Mouse (Mus musculus): ENCODE results near the gene Tmem203.
"Not testable (repeated sequence)": the region's sequence is repeated elsewhere in the genome, so short reads cannot be mapped to it uniquely, and the experiment has no call there.

Gene Tmem203

DNA sequence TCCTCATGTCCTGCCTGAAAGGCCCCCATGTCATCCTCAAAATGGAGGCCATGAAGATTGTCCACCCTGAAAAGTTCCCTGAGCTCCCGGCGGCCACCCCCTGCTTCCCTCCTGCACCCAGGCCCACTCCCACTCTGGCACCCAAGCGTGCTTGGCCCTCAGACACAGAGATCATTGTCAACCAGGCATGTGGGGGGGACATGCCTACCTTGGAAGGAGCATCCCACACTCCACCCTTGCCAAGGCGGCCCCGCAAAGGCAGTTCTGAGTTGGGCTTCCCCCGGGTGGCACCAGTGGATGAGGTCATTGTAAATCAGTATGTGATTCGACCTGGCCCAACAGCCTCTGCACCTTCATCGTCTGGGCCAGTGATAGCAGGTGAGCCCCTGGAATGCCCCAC is 11.9 kb upstream of the Tmem203 start:
- no peaks in the 10 kb centered on the region for H3K9me3 ChIP-seq (ENCODE audit: low read length)
- peaks cover 15% of the 10 kb centered on the region for H3K27me3 ChIP-seq (ENCODE audit: insufficient read depth, low read length)
- TF ChIP-seq NANOG (IDR thresholded peaks at IDR 0.05; ENCODE audit: borderline replicate concordance, low read length): no peak
- no peak for TF ChIP-seq CTCF (conservative IDR thresholded peaks at IDR 0.05; ENCODE audit: low read length)
- no peak for TF ChIP-seq POU5F1 (IDR thresholded peaks at IDR 0.05; ENCODE audit: borderline replicate concordance, low read length)
- H3K36me3 ChIP-seq (ENCODE audit: insufficient read depth, low read length): peaks cover 46% of the 10 kb centered on the region
- H3K4me3 ChIP-seq (replicated peaks; ENCODE audit: low read length): peak overlapping the region; percentile 78; the same call in 1 of the 2 replicates
- H3K4me1 ChIP-seq (replicated peaks; ENCODE audit: low read depth, low read length): peaks cover 85% of the 10 kb centered on the region

DNA sequence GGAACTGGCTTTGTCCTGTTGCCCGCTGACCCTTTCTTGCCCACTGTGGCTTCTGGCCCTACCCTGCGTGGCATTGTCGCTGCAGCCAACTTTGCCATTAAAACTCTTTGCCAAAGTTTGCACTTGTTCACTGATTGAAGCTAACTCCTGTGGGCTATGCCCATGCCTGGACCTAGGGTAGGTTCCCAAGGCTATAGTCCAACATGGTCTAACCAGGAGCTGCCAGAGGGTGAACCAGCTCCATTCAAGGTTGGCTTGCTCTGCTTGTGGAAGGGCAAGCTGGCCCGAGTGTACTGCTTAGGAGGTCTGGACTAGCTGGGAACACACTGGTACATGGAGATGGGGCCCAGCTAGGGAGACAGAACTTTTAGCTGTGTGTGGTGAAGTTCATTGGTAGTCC is 11.1 kb upstream of the Tmem203 start:
- Histone ChIP-seq H3K27me3 (ENCODE audit: insufficient read depth, low read length) (peaks cover 15% of the 10 kb centered on the region), H3K4me3 (replicated peaks; ENCODE audit: low read length) (no peak overlapping the region), H3K4me1 (replicated peaks; ENCODE audit: low read depth, low read length) (peaks cover 86% of the 10 kb centered on the region), H3K36me3 (ENCODE audit: insufficient read depth, low read length) (peaks cover 54% of the 10 kb centered on the region), H3K9me3 (ENCODE audit: low read length) (no peaks in the 10 kb centered on the region)
- no peak for TF ChIP-seq CTCF (conservative IDR thresholded peaks at IDR 0.05; ENCODE audit: low read length)
- TF ChIP-seq NANOG (IDR thresholded peaks at IDR 0.05; ENCODE audit: borderline replicate concordance, low read length): no peak
- no peak for TF ChIP-seq POU5F1 (IDR thresholded peaks at IDR 0.05; ENCODE audit: borderline replicate concordance, low read length)

DNA sequence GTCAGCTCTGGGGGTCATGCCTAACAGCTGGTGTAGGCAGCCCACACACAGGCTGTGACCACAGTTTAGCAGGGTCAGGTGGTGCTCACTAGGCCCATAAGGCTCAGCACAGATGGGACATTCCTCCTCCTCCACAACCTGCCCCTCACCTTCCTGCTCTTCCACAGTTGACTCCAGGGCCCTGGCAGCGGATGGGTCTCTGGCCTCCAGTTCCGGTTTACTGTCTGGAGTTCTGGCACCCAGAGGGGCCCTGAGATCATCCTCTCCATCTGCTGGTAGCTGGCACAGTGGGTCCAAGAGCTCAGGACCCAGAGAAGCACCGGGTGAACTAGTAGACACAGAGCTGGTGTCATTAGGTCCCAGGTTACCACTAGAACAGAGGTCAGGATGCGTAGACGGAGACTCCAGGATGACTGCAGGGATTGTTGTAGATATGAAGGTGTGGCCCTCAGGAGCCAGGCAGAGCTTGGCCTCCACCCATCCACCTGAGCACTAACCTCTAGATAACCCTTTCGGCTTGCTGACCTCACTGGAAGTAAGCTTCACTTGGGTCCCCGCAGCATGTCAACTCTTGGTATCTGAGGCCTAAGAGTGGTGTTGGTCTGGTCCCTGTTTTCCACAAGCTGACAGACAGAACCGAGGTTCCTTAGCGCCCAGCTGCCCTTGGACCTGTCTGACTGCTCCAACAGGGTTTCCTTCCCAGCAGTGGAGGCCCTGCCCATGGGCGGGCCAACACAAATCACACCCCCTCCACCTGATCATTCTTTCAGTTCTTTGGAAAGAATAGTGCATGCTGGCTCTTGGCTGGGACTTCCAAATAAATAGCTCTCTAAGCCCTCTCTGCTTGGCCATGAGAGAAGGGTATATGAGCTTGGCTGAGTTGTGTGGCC is 8.8 kb upstream of the Tmem203 start, which contains the start of gene AL732309.1:
TSS of gene AL732309.1 (minus strand) at position 681 of the 890 bp plus-strand sequence.
- peaks cover 77% of the 10 kb centered on the region for H3K36me3 ChIP-seq (ENCODE audit: insufficient read depth, low read length)
- TF ChIP-seq CTCF (conservative IDR thresholded peaks at IDR 0.05; ENCODE audit: low read length) (no peak), NANOG (IDR thresholded peaks at IDR 0.05; ENCODE audit: borderline replicate concordance, low read length) (no peak), POU5F1 (IDR thresholded peaks at IDR 0.05; ENCODE audit: borderline replicate concordance, low read length) (no peak)
- peaks cover 12% of the 10 kb centered on the region for H3K27me3 ChIP-seq (ENCODE audit: insufficient read depth, low read length)
- H3K9me3 ChIP-seq (ENCODE audit: low read length): no peaks in the 10 kb centered on the region
- peaks cover 78% of the 10 kb centered on the region for H3K4me1 ChIP-seq (replicated peaks; ENCODE audit: low read depth, low read length)
- no peak within 1 kb of the TSS; the same call in 1 of the 2 replicates for H3K4me3 ChIP-seq (replicated peaks; ENCODE audit: low read length)

DNA sequence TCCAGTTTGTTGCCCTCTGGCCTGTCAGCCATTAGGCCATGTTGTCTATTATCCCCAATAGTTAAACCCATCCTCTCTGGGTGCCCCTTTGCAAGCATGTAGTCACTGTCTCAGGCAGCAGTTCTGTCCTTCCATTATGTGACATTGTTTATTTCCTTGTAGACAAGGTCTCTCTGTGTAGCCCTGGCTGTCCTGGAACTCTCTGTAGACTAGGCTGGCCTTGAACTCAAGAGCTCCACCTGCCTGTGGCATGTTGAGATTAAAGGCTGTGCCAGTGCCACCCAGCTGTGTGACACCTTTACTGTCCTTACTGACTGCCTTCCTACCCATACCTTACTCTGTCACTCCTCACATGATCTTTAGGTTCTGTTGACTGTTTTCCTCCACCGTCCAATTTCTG is 2.9 kb upstream of the Tmem203 start:
- Histone ChIP-seq H3K4me1 (replicated peaks; ENCODE audit: low read depth, low read length) (peaks cover 69% of the 10 kb centered on the region), H3K9me3 (ENCODE audit: low read length) (no peaks in the 10 kb centered on the region)
- TF ChIP-seq CTCF (conservative IDR thresholded peaks at IDR 0.05; ENCODE audit: low read length) (no peak; the same call in 1 of the 2 replicates), POU5F1 (IDR thresholded peaks at IDR 0.05; ENCODE audit: borderline replicate concordance, low read length) (no peak), NANOG (IDR thresholded peaks at IDR 0.05; ENCODE audit: borderline replicate concordance, low read length) (no peak)

DNA sequence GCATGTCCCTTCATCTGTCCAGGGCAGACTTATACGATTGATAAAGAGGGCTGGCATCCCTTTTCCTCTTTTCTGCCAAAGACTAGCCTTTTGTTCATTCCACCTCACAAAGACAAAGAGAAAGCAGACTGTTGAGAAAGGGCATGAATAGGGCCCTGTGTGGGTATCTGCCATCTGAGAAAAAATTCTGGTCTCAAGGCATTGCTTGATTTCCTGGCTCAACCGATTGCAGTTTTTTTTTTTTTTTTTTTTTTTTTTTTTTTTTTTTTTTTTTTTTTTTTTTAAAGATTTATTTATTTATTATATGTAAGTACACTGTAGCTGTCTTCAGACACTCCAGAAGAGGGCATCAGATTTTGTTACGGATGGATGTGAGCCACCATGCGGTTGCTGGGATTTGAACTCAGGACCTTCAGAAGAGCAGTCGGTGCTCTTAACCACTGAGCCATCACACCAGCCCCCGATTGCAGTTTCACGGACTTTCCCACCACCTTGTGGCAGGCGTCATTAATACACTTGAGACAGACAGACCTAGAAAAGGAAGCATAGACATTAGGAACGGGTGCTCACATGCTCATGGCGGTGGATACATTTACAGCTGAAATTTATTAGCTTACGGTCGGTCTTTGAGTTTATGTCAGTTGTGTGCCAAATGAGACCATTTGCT is 1.3 kb downstream of the Tmem203 start:
- Histone ChIP-seq H3K4me1 (replicated peaks; ENCODE audit: low read depth, low read length) (peaks cover 46% of the 10 kb centered on the region), H3K4me3 (replicated peaks; ENCODE audit: low read length) (peak overlapping the region; percentile 100), H3K36me3 (ENCODE audit: insufficient read depth, low read length) (peaks cover 27% of the 10 kb centered on the region)
- not testable (repeated sequence) for H3K9me3 ChIP-seq (ENCODE audit: low read length); H3K27me3 ChIP-seq (ENCODE audit: insufficient read depth, low read length)

More for the DNA sequence above, 2.9 kb upstream of the Tmem203 start:
- no peaks in the 10 kb centered on the region for H3K27me3 ChIP-seq (ENCODE audit: insufficient read depth, low read length)
- H3K36me3 ChIP-seq (ENCODE audit: insufficient read depth, low read length): peaks cover 69% of the 10 kb centered on the region
- no peak overlapping the region for H3K4me3 ChIP-seq (replicated peaks; ENCODE audit: low read length)

DNA sequence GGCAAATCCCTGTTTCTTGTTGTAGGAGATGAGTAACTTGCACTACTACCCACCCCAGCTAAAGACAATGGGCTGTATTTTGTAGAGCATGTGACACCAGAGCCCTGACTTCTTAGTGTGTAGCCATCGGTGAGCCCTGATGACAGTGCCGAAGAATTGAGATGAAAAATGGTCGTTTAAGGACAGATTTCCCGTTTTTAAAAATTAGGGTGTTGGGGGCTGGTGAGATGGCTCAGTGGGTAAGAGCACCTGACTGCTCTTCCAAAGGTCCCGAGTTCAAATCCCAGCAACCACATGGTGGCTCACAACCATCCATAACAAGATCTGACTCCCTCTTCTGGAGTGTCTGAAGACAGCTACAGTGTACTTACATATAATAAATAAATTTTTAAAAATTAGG is 2.0 kb downstream of the Tmem203 start:
- not testable (repeated sequence) for H3K27me3 ChIP-seq (ENCODE audit: insufficient read depth, low read length); H3K4me3 ChIP-seq (replicated peaks; ENCODE audit: low read length)

DNA sequence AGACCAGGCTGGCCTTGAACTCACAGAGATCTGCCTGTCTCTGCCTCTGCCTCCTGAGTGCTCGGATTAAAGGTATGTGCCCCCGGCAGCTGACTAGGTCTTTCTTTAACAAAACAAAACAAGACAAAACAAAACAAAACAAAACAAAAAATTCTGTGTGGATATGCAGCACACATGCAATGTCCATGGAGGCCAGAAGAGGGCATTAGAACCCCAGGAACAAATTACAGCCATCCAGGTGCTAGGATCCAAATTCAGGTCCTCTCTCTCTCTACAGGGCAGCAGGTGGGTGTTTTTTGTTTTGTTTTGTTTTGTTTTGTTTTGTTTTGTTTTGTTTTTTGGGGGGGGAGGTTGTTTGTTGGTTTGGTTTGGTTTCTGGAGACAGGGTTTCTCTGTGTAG is 3.6 kb downstream of the Tmem203 start:
- TF ChIP-seq NANOG (IDR thresholded peaks at IDR 0.05; ENCODE audit: borderline replicate concordance, low read length) (no peak), CTCF (conservative IDR thresholded peaks at IDR 0.05; ENCODE audit: low read length) (peak; percentile 82)
- peaks cover 43% of the 10 kb centered on the region for H3K4me1 ChIP-seq (replicated peaks; ENCODE audit: low read depth, low read length)

More for the DNA sequence above, 2.0 kb downstream of the Tmem203 start:
- Histone ChIP-seq H3K4me1 (replicated peaks; ENCODE audit: low read depth, low read length) (peaks cover 50% of the 10 kb centered on the region), H3K36me3 (ENCODE audit: insufficient read depth, low read length) (peaks cover 20% of the 10 kb centered on the region)
- H3K9me3 ChIP-seq (ENCODE audit: low read length): not testable (repeated sequence)

DNA sequence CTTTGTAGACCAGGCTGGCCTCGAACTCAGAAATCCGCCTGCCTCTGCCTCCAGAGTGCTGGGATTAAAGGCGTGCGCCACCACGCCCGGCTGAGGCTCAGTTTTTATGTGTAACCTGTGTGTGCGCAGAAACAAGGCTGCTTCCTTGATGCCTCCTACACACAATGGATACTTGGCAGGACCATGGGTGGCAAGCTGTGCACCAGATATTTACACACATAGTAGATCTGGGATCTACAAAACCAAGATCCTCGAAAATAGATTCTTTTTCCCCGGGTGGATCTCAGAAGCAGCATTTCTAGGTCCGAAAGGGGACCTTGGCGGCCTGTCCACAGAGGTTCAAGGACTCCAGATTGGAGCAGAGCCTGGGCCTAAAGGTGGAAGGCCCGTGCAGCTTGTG is 6.6 kb downstream of the Tmem203 start:
- Histone ChIP-seq H3K27me3 (ENCODE audit: insufficient read depth, low read length) (peaks cover 10% of the 10 kb centered on the region), H3K9me3 (ENCODE audit: low read length) (no peaks in the 10 kb centered on the region), H3K4me1 (replicated peaks; ENCODE audit: low read depth, low read length) (peaks cover 54% of the 10 kb centered on the region), H3K36me3 (ENCODE audit: insufficient read depth, low read length) (peaks cover 34% of the 10 kb centered on the region), H3K4me3 (replicated peaks; ENCODE audit: low read length) (peak overlapping the region; percentile 95)
- TF ChIP-seq NANOG (IDR thresholded peaks at IDR 0.05; ENCODE audit: borderline replicate concordance, low read length): no peak
- no peak for TF ChIP-seq POU5F1 (IDR thresholded peaks at IDR 0.05; ENCODE audit: borderline replicate concordance, low read length)
- TF ChIP-seq CTCF (conservative IDR thresholded peaks at IDR 0.05; ENCODE audit: low read length): no peak

More for the DNA sequence above, 3.6 kb downstream of the Tmem203 start:
- Histone ChIP-seq H3K36me3 (ENCODE audit: insufficient read depth, low read length) (peaks cover 9% of the 10 kb centered on the region), H3K9me3 (ENCODE audit: low read length) (no peaks in the 10 kb centered on the region), H3K27me3 (ENCODE audit: insufficient read depth, low read length) (peaks cover 7% of the 10 kb centered on the region), H3K4me3 (replicated peaks; ENCODE audit: low read length) (no peak overlapping the region)

All from E14TG2a.4 (cell line).